Mouse (Mus musculus): Measurements from ENCODE around the gene Gab2. TPM values are rescaled to one million over a fixed set of nuclear protein-coding genes. Genes with fewer than 3 reads are reported as not detected.

The Gab2 gene
- total and polyA plus RNA-seq, 3 experiments = 0.12 to 0.50 (median 0.30) TPM

DNA sequence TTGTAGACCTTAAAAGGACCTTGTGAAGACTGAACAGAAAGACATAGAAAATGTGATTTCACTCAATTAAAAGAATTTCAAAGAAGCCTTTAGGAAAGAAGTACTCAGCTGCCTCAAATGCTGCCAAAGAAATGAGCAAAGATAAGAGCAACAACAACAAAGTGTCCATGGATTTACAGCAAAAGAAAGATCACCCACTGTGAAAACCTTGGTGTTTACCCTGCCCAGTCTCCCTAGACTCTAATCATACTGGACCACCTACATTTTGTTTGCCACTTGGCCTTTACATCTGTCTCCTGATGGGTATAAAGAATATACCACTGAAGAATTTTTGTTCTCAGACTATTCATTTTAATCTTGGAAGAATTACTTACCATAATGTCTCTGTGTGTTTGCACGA, 89.7 kb downstream of the Gab2 start:
- in situ Hi-C loops (cut with MboI; ENCODE audit: low pct_ligation_motif_present, low pct_unique_long_range_greater_than_20kb, low sequenced_read_pairs) (no loop called here), dilution Hi-C loops (cut with MboI; ENCODE audit: extremely low pct_ligation_motif_present, extremely low pct_unique_long_range_greater_than_20kb, low sequenced_read_pairs) (no loop called here)
- Histone ChIP-seq H3K79me2 (replicated peaks; ENCODE audit: control insufficient read depth, extremely low read depth, insufficient read depth, poor library complexity, severe bottlenecking) (no peaks in the 10 kb centered on the region), H3K4me1 (ENCODE audit: control insufficient read depth in 1 of 2, insufficient read depth in 2 of 2) (peaks cover 0 to 10% of the 10 kb centered on the region in 2 experiments; a peak in 2 of 4 replicates), H3K27me3 (replicated peaks) (no peaks in the 10 kb centered on the region), H3K4me2 (ENCODE audit: insufficient read depth, low read depth, poor library complexity, severe bottlenecking) (no peak overlapping the region), H3K9me3 (replicated peaks; ENCODE audit: low read length) (no peaks in the 10 kb centered on the region), H3K4me3 (replicated peaks in 1 of 3; ENCODE audit: low read depth in 2 of 3, low read length in 2 of 3, poor library complexity in 1 of 3) (no peak overlapping the region), H3K27ac (ENCODE audit: insufficient read depth, low read depth) (no peak overlapping the region), H3K36me3 (replicated peaks in 1 of 2; ENCODE audit: control insufficient read depth in 1 of 2, insufficient read depth in 1 of 2, low read length in 1 of 2) (no peaks in the 10 kb centered on the region), H3K9ac (ENCODE audit: insufficient read depth, low read depth) (no peak overlapping the region)
- TF ChIP-seq PAX5 (IDR thresholded peaks at IDR 0.05; ENCODE audit: low read length) (no peak), SMC3 (IDR thresholded peaks at IDR 0.05; ENCODE audit: low read depth, low read length) (no peak), CHD2 (IDR thresholded peaks at IDR 0.05; ENCODE audit: low read length) (no peak), ETS1 (conservative IDR thresholded peaks at IDR 0.05; ENCODE audit: low read depth, low read length) (no peak), MXI1 (IDR thresholded peaks at IDR 0.05; ENCODE audit: low read depth, low read length) (no peak), USF1 (IDR thresholded peaks at IDR 0.05; ENCODE audit: low read depth, low read length) (no peak), ZKSCAN1 (IDR thresholded peaks at IDR 0.05; ENCODE audit: borderline replicate concordance, low read depth, low read length) (no peak), BHLHE40 (IDR thresholded peaks at IDR 0.05; ENCODE audit: low read depth, low read length) (no peak), RCOR1 (conservative IDR thresholded peaks at IDR 0.05; ENCODE audit: low read depth, low read length) (no peak)
- DNase-seq (ENCODE audit: extremely low read depth) = no peak

DNA sequence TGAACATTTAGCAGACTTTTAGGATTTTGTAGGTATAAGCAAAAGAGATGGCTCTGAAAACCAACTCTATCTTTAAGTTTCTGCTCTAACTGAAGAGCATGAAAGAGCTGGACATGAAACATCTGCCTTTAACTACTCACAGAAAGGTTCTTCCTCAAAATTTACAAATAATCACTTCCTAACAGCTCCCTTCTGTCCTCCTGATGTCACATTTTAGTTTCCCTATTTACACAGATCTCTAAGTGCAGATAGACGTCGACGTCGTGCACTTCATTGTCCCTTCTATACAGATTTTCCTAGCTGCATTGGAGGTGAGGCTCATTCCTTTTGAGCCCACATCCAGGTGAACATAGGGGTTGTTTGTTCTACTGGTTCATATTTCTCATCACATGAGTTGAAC, 90.3 kb downstream of the Gab2 start:
- H3K4me2 ChIP-seq (ENCODE audit: insufficient read depth, low read depth, poor library complexity, severe bottlenecking) = no peak overlapping the region
- dilution Hi-C loops (cut with MboI; ENCODE audit: extremely low pct_ligation_motif_present, extremely low pct_unique_long_range_greater_than_20kb, low sequenced_read_pairs) = no loop called here

More for the DNA sequence above, 90.3 kb downstream of the Gab2 start:
- Histone ChIP-seq H3K27ac (ENCODE audit: insufficient read depth, low read depth) (no peak overlapping the region), H3K27me3 (replicated peaks) (no peaks in the 10 kb centered on the region), H3K9me3 (replicated peaks; ENCODE audit: low read length) (no peaks in the 10 kb centered on the region), H3K36me3 (replicated peaks in 1 of 2; ENCODE audit: control insufficient read depth in 1 of 2, insufficient read depth in 1 of 2, low read length in 1 of 2) (no peaks in the 10 kb centered on the region), H3K4me1 (ENCODE audit: control insufficient read depth in 1 of 2, insufficient read depth in 2 of 2) (peaks cover 0 to 10% of the 10 kb centered on the region in 2 experiments; a peak in 2 of 4 replicates), H3K9ac (ENCODE audit: insufficient read depth, low read depth) (no peak overlapping the region), H3K4me3 (replicated peaks in 1 of 3; ENCODE audit: low read depth in 2 of 3, low read length in 2 of 3, poor library complexity in 1 of 3) (no peak overlapping the region), H3K79me2 (replicated peaks; ENCODE audit: control insufficient read depth, extremely low read depth, insufficient read depth, poor library complexity, severe bottlenecking) (no peaks in the 10 kb centered on the region)
- TF ChIP-seq MXI1 (IDR thresholded peaks at IDR 0.05; ENCODE audit: low read depth, low read length) (no peak), ZMIZ1 (IDR thresholded peaks at IDR 0.05; ENCODE audit: low read depth, low read length) (no peak), MAX (IDR thresholded peaks at IDR 0.05; ENCODE audit: low read length) (no peak), CTCF (conservative IDR thresholded peaks at IDR 0.05 in 1 of 2, IDR thresholded peaks at IDR 0.05 in 1 of 2; ENCODE audit: low read depth in 2 of 2, low read length in 2 of 2) (no peak), ZKSCAN1 (IDR thresholded peaks at IDR 0.05; ENCODE audit: borderline replicate concordance, low read depth, low read length) (no peak), USF2 (conservative IDR thresholded peaks at IDR 0.05; ENCODE audit: low read depth, low read length) (no peak), ZNF384 (IDR thresholded peaks at IDR 0.05; ENCODE audit: low read depth, low read length) (no peak), HCFC1 (IDR thresholded peaks at IDR 0.05; ENCODE audit: low read depth, low read length) (no peak), TBP (conservative IDR thresholded peaks at IDR 0.05; ENCODE audit: low read depth, low read length) (no peak), POLR2AphosphoS2 (IDR thresholded peaks at IDR 0.05; ENCODE audit: low read depth, low read length) (no peak), ZC3H11A (IDR thresholded peaks at IDR 0.05; ENCODE audit: low read depth, low read length) (no peak), E2F4 (IDR thresholded peaks at IDR 0.05; ENCODE audit: insufficient replicate concordance, low read depth, low read length) (no peak), ETS1 (conservative IDR thresholded peaks at IDR 0.05; ENCODE audit: low read depth, low read length) (no peak), RCOR1 (conservative IDR thresholded peaks at IDR 0.05; ENCODE audit: low read depth, low read length) (no peak), PAX5 (IDR thresholded peaks at IDR 0.05; ENCODE audit: low read length) (no peak), SMC3 (IDR thresholded peaks at IDR 0.05; ENCODE audit: low read depth, low read length) (no peak)
- in situ Hi-C loops (cut with MboI; ENCODE audit: low pct_ligation_motif_present, low pct_unique_long_range_greater_than_20kb, low sequenced_read_pairs) = no loop called here
- DNase-seq (ENCODE audit: extremely low read depth) = no peak
